Mouse (Mus musculus) lung, postnatal 0 days (tissue): ENCODE data around the gene Pcca. TPM values are rescaled to one million over a fixed set of nuclear protein-coding genes. Genes with fewer than 3 reads are reported as not detected.

Source experiments
- ATAC-seq: fragments of 200-750 bp; cut with Nextera tagmentation; 2 replicates; pipeline ENCODE4 v1.8.0; 2017; ENCODE audit warnings: moderate library complexity
- DNase-seq: peaks from one replicate; pipeline ENCODE4 v3.0.0-alpha.2; 2016; ENCODE audit warnings: low spot score
- H3K27ac ChIP-seq: fragments of 300-500 bp; sonication (generic); 2 replicates; pipeline ENCODE4 v1.5.1; 2014; ENCODE audit warnings: antibody characterized with exemption, mild to moderate bottlenecking, low read length, mixed read lengths
- H3K27me3 ChIP-seq: fragments of 300-500 bp; sonication (generic); replicated peaks from 2 replicates; pipeline ENCODE4 v1.6.1; 2014; ENCODE audit warnings: low read length, mixed read lengths; ENCODE audit not compliant: insufficient read depth
- H3K36me3 ChIP-seq: fragments of 300-500 bp; sonication (generic); 2 replicates; pipeline ENCODE4 v1.6.1; 2014; ENCODE audit warnings: low read length, mixed read lengths; ENCODE audit not compliant: insufficient read depth
- H3K4me1 ChIP-seq: fragments of 300-500 bp; sonication (generic); 2 replicates; pipeline ENCODE4 v1.6.1; 2014; ENCODE audit warnings: antibody characterized with exemption, low read depth, low read length, mixed read lengths; ENCODE audit not compliant: insufficient read depth
- H3K4me2 ChIP-seq: fragments of 300-500 bp; sonication (generic); replicated peaks from 2 replicates; pipeline ENCODE4 v1.6.1; 2014; ENCODE audit warnings: low read depth, mild to moderate bottlenecking, low read length, moderate library complexity, mixed read lengths
- H3K4me3 ChIP-seq: fragments of 300-500 bp; sonication (generic); 2 replicates; pipeline ENCODE4 v1.5.1; 2014; ENCODE audit warnings: low read depth, low read length
- H3K9ac ChIP-seq: fragments of 300-500 bp; sonication (generic); replicated peaks from 2 replicates; pipeline ENCODE4 v1.6.1; 2014; ENCODE audit warnings: low read depth, mild to moderate bottlenecking
- H3K9me3 ChIP-seq: fragments of 300-500 bp; sonication (generic); 2 replicates; pipeline ENCODE4 v1.6.1; 2016; ENCODE audit warnings: low read length, mixed read lengths
- CTCF ChIP-seq: IDR thresholded peaks from 2 replicates; pipeline ENCODE4 v1.5.1; 2016; ENCODE audit warnings: antibody characterized with exemption, mild to moderate bottlenecking
- EP300 ChIP-seq: IDR thresholded peaks from 2 replicates; pipeline ENCODE4 v1.6.1; 2016; ENCODE audit warnings: antibody characterized with exemption, mild to moderate bottlenecking, control low read depth
- WGBS: fragments of 180-500 bp; shearing (Covaris S2); extraction: QIAGEN DNeasy Blood & Tissue Kit; methylation state at CpG from one replicate; pipeline ENCODE4 v1.1.7; 2014; 5-methylcytosine and 5-hydroxymethylcytosine counted together
- polyA plus RNA-seq: library from polyadenylated mRNA; unstranded; fragments of >200 nt; fragmentation: Nextera tagmentation; extraction: Ambion mirVana; gene quantifications from 2 replicates; pipeline ENCODE4 v1.2.1, GENCODE M21; 2015

Pcca gene
- polyA plus RNA-seq, 1 experiment from 2014 or later = 10.4 TPM

- no peaks in the 10 kb centered on the region for H3K36me3 ChIP-seq
- DNase-seq (no peak), ATAC-seq (no peak)
- H3K27ac ChIP-seq = no peak overlapping the region
- H3K4me3 ChIP-seq = no peak overlapping the region
- no peaks in the 10 kb centered on the region for H3K27me3 ChIP-seq
- no peaks in the 10 kb centered on the region for H3K9me3 ChIP-seq
- no peak overlapping the region for H3K9ac ChIP-seq
- 59% methylated on average over 4 of the region's 4 CpGs for WGBS
- no peak overlapping the region for H3K4me2 ChIP-seq
- H3K4me1 ChIP-seq = no peaks in the 10 kb centered on the region
- no peak for TF ChIP-seq CTCF
- no peak for TF ChIP-seq EP300
Measured at GRCm38 (mm10) chr14:122871841-122872580, 337.9 kb downstream of the Pcca start.

- TF ChIP-seq EP300 (no peak), CTCF (no peak)
- H3K27me3 ChIP-seq = no peaks in the 10 kb centered on the region
- H3K4me1 ChIP-seq = no peaks in the 10 kb centered on the region
- no peaks in the 10 kb centered on the region for H3K36me3 ChIP-seq
- H3K4me2 ChIP-seq = no peak overlapping the region
- DNase-seq = no peak
- no peak overlapping the region for H3K27ac ChIP-seq
- ATAC-seq = no peak
- WGBS = 67% methylated on average over 6 of the region's 6 CpGs
- no peak overlapping the region for H3K4me3 ChIP-seq
- no peaks in the 10 kb centered on the region for H3K9me3 ChIP-seq
- no peak overlapping the region for H3K9ac ChIP-seq
Measured at GRCm38 (mm10) chr14:122872612-122873011, 338.5 kb downstream of the Pcca start.

GRCm38 (mm10) chr14:122875056-122875455 lies 340.9 kb downstream of the Pcca start:
- H3K27ac ChIP-seq = no peak overlapping the region
- no peak for ATAC-seq
- WGBS = 77% methylated on average over 8 of the region's 8 CpGs

GRCm38 (mm10) chr14:122875636-122876035 lies 341.5 kb downstream of the Pcca start:
- no peak overlapping the region for H3K27ac ChIP-seq
- TF ChIP-seq EP300 (no peak), CTCF (no peak)

More at GRCm38 (mm10) chr14:122875056-122875455, 340.9 kb downstream of the Pcca start:
- H3K9ac ChIP-seq = no peak overlapping the region
- no peak overlapping the region for H3K4me3 ChIP-seq
- no peak for DNase-seq
- H3K9me3 ChIP-seq = no peaks in the 10 kb centered on the region
- H3K27me3 ChIP-seq = no peaks in the 10 kb centered on the region
- H3K36me3 ChIP-seq = no peaks in the 10 kb centered on the region
- H3K4me1 ChIP-seq = no peaks in the 10 kb centered on the region
- no peak overlapping the region for H3K4me2 ChIP-seq
- TF ChIP-seq CTCF (no peak), EP300 (no peak)

GRCm38 (mm10) chr14:122876163-122876562 lies 342.0 kb downstream of the Pcca start:
- Histone ChIP-seq H3K4me3 (no peak overlapping the region), H3K36me3 (no peaks in the 10 kb centered on the region), H3K9me3 (no peaks in the 10 kb centered on the region), H3K27me3 (no peaks in the 10 kb centered on the region), H3K9ac (no peak overlapping the region), H3K27ac (no peak overlapping the region), H3K4me1 (no peaks in the 10 kb centered on the region), H3K4me2 (no peak overlapping the region)
- peak; percentile 85 for DNase-seq
- peak; percentile 85 for ATAC-seq
- TF ChIP-seq CTCF = peak; percentile 97
- TF ChIP-seq EP300 = no peak
- WGBS = 1% methylated on average over 6 of the region's 6 CpGs

More at GRCm38 (mm10) chr14:122875636-122876035, 341.5 kb downstream of the Pcca start:
- H3K36me3 ChIP-seq = no peaks in the 10 kb centered on the region
- H3K9ac ChIP-seq = no peak overlapping the region
- no peak overlapping the region for H3K4me2 ChIP-seq
- no peak overlapping the region for H3K4me3 ChIP-seq
- H3K9me3 ChIP-seq = no peaks in the 10 kb centered on the region
- DNase-seq = no peak
- no peaks in the 10 kb centered on the region for H3K4me1 ChIP-seq
- 69% methylated on average over 6 of the region's 6 CpGs for WGBS
- no peaks in the 10 kb centered on the region for H3K27me3 ChIP-seq
- no peak for ATAC-seq

GRCm38 (mm10) chr14:122876723-122877122 lies 342.6 kb downstream of the Pcca start:
- TF ChIP-seq CTCF = no peak
- no peak for TF ChIP-seq EP300
- no peaks in the 10 kb centered on the region for H3K36me3 ChIP-seq

More at GRCm38 (mm10) chr14:122876723-122877122, 342.6 kb downstream of the Pcca start:
- 70% methylated on average over 7 of the region's 7 CpGs for WGBS
- Histone ChIP-seq H3K27ac (no peak overlapping the region), H3K9ac (no peak overlapping the region), H3K27me3 (no peaks in the 10 kb centered on the region), H3K4me1 (no peaks in the 10 kb centered on the region), H3K9me3 (no peaks in the 10 kb centered on the region), H3K4me3 (no peak overlapping the region), H3K4me2 (no peak overlapping the region)
- ATAC-seq (no peak), DNase-seq (no peak)
